Mouse (Mus musculus): ENCODE measurements around the gene Hoxd9.

DNA sequence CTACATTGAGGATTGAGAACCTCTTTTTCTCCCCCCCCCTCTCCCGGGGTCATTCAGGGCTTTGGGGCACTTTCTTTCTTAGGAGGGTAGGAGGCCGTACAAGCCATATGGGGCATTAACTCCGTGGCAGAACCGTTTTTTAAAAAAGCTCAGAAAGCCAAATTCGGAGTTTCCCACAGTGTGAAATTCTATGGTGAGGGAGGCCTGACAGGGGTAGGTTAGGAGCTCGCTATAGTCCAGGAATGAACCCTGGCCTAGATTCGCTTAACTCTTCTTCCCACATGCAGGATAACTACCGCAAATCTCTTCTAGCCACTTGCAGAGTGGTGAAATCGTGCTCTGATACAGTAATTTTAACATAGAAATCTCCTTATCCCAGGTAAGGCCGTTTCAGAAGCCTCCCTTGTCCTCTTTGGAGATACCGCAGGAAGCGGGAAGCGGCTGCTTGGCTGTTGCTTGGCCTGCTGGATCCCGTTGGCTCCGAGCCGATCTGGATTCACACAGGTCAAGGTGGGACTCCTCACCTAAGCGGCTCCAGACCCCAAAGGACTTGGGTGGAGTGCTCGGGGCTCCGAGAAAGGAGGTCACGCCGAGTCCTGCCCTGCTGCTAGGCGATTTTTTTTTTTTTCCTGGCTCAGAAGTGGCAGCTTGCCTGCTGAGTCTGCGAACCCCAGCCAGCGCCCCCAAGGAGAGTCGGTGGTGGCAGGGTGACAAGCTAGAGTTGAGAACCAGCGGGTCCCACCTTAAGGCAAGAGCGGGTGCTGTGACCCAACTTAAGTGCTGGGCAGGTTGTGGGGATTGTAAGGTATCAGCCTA, 37.7 kb downstream of the Hoxd9 start:
- TF ChIP-seq CTCF (IDR thresholded peaks at IDR 0.05; ENCODE audit: low read depth) (no peak), EP300 (IDR thresholded peaks at IDR 0.05; ENCODE audit: low read depth) (no peak)

Data from heart, postnatal 0 days (tissue).